Mouse (Mus musculus) testis, postnatal 10 days (tissue): ENCODE measurements around the gene Smtn.
A peak's percentile ranks its signal among the peaks of the same experiment; 100 is the strongest.

Source experiments
- DNase-seq: peaks from one replicate; pipeline ENCODE4 v3.0.0; 2021; ENCODE audit warnings: low spot score

Smtn gene

DNA sequence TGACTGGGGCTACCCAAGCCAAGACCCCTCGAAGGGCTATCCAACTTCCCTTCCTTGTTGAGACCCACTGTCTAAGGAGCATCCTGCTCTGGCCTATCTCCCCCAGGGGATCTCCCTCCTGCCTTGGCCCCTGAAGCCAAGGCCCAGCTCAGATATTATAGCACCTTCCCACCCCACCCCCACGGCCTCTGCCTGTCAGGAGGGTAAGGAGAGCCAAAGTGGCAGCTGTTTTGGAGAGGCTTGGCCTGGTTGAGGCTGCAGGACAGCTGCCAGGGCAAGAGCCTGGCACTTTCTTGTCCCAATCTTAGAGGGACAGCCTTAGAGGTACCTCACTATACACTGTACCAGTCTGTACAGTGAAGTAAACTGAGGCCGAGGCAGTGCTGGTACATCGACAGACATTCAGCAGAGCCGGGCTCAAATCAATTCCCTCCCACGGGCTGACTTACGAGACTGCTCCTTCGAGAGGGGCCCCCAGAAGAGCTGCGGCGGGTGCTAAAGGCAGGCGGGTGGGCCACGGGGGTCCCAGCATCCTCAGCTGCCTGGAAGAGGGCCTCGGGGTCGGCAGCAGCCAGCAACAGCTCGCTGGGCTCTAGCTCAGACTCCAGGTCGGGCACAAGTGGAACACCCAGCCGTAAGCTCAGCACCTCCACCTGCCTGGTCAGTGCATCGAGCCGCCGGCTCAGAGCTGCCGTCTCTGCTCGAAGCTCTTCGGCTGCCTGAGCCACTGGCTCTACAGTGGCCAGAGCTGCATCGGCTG, 13.3 kb downstream of the Smtn start:
- no peak for DNase-seq

DNA sequence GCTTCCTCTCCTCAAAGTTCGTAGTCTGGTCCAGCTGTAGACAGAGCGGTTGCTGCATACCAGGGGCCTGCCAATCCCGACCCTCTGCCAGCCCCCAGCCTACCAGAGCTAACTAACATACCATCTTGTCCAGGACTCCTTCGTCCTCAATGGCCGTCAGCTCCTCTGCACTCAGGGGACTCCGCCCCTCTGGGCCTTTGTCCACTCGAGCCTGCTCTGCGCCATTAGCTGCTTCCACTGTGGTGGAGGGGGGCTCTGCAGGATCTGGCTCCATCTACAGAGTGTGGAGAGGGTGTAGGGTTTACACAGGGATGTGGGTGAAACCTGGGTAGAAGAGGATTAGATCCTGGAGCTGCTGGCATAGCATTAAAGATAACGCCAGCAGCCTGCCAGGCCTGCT, 14.2 kb downstream of the Smtn start:
- no peak for DNase-seq

- DNase-seq: no peak
Observed at GRCm38 (mm10) chr11:3525560-3525959, 14.9 kb downstream of the Smtn start.

- DNase-seq: no peak
Observed at GRCm38 (mm10) chr11:3523840-3524582, 16.4 kb downstream of the Smtn start.

DNA sequence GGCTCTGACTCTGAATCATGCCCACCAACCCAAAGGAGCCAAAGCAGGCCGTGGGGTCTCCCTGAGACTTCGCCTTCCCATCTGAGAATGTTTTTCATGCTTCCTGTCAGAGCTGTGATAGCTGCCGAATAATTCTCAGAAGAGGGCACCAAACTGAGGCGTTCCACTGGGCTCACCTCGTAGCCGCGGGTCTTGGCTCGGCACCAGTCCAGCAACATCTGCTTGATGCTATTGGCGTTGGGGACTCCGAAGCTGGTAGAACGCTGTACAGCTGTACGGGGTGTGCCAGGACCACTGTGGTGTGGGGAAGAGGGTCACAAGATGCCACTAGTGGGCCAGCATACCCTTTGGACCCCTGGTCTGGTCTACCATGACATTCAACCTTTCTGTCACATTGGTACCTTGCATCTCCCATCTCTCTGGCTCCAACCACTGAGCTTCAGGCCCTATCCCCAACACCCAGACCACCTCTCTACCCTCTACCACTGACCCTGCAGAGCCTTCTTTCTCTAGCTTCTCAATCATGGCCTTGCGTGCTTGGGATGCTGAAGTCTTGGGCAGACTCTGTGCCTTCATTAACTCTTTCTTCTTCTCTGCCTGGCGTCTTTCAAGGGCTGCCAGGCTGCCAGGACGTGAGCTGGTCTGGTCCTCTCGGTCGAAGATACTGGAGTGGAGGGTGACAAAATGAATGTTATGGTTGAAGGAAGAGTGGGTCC, 18.0 kb downstream of the Smtn start:
- DNase-seq: no peak

- DNase-seq: no peak
Observed at GRCm38 (mm10) chr11:3521339-3522224, 18.8 kb downstream of the Smtn start.

DNA sequence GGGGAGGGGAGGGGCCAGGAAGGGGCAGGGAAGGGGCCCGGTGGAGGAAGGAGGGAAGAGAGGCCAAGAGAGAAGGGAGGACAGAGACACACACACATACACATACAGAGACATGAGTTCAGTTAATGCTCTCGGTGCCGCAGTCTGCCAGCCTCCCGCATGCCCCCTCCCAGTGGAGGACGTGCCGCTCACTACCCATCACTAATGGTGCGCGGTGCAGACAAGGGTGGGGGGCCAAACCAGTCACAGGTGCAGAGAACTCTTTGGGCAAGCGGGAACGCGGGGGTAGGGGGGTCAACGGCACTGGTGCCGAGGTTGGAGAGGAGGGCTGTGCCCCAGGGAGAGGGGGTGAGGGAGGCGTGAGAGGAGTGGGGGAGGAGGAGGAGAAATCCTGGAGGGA, 19.5 kb downstream of the Smtn start:
- DNase-seq: no peak

DNA sequence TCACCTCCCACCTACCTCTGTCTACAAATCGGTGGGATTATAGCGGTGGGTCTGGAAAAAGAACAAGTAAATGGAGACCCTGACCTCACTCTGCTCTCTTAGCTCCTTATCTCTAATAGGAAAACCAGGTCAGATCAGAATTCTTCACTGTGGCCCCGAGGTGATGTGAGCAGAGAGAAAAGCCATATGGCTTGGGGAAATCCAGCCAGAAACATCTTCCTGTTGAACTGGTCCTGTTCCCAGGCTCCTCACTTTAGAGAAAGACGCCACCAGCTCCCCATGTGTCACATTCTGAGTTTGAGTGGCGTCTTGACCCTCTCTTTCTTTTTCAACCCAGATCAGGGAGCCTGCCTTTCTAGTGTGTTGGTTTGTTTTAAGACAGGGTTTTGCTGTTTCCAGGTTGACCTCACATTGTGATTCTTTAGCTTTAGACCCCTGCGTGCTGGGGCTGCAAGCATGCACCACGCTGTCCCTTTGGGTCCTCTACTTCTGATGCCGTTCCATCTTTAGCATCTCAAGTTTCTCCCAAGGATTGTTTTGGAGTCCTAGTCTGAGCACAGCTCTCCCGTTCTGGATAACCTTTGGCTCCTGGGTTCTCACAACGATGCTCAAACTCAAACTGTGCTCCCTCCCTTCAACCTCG, 20.5 kb downstream of the Smtn start:
- no peak for DNase-seq

DNA sequence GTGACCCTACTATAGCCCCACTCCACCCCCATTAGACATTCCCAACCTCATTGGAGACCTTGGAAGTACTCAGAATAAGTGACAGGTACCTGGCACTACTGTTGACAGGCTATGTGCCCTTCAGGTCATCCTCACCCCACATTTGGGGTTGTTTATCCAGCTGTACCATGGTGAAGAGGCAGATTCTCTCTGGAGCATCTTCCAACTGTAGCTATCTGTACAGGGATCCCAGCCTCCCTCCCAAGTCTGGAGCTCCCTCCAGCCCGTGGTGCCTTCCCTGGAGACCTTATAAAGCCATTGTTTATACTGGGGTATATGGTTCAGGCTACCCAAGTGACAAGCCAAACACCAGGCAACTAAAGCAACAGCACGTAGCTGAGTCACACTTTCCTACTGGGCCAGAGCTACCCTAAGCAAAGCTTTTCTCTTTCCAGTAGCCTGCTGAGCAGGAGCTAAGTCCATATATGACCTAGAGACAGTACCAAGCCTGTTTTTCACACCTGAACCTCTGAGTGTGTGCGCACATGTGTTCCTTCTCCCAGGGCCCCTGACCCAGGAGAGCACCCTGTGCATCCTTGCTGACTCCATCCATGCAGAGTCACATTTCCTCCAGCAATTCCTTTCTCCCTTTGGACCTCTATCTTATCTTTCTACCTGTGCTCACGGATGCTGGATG, 21.2 kb downstream of the Smtn start:
- no peak for DNase-seq

- DNase-seq: no peak
Observed at GRCm38 (mm10) chr11:3517846-3518732, 22.3 kb downstream of the Smtn start.

- no peak for DNase-seq
Observed at GRCm38 (mm10) chr11:3516859-3517845, 23.3 kb downstream of the Smtn start.

GRCm38 (mm10) chr11:3516121-3516520, 24.3 kb downstream of the Smtn start:
- no peak for DNase-seq

- no peak for DNase-seq
Observed at GRCm38 (mm10) chr11:3515637-3516036, 24.8 kb downstream of the Smtn start.

DNA sequence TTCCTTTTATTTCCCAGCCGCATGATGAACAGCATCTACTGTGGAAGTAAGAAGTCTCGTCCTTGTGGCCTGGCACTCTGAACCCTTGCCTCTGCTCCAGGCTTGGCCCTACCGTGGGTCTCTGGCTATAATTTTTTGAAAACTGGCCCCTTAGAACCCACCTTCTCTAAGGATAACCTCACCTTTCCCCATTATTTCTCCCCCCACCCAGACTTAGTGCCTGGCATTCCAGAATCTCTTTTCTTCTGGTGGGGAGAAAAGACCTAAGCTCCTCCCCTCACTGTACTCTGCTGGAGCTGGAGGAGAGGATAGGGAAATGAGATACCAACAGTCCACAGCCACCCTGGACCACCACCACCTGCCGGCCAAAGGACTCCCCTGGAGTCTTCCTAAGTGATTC, 25.2 kb downstream of the Smtn start:
- no peak for DNase-seq

- DNase-seq: peak; percentile 94
Observed at GRCm38 (mm10) chr11:3514529-3515054, 25.8 kb downstream of the Smtn start, which contains the start of gene Selenom. Gene Selenom, plus strand, starts transcription at chr11:3514684.

- no peak for DNase-seq
Observed at GRCm38 (mm10) chr11:3513291-3513690, 27.1 kb downstream of the Smtn start.

DNA sequence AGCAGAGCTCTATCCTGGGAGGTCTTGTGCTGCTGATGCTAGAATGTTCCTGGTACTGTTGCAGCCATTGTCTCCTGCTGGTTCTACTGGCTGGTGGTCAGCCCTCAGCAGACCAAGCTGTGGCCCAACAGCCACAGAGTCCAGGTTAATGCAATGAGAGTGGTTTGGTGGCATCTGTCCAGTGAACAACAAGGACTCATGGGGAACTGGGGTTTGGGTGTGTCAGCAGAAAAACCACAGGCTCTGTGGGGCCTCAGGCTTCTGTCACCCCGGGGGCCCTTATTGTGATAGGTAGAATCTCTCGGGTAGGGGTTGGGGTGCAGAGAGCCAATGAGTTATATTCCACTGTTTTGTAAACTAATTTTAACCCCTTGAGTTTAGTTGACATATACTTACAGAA, 30.1 kb downstream of the Smtn start:
- DNase-seq: no peak
